Mouse (Mus musculus): ENCODE measurements at regions not wholly inside any gene's neighbourhood (a gene's known extent, or its start where the extent isn't known, plus 50 kb on each side); places are given as distances from the start of the nearest gene placed in this dataset.
"Not testable (repeated sequence)": the region's sequence is repeated elsewhere in the genome, so short reads cannot be mapped to it uniquely, and the experiment has no call there.

DNA sequence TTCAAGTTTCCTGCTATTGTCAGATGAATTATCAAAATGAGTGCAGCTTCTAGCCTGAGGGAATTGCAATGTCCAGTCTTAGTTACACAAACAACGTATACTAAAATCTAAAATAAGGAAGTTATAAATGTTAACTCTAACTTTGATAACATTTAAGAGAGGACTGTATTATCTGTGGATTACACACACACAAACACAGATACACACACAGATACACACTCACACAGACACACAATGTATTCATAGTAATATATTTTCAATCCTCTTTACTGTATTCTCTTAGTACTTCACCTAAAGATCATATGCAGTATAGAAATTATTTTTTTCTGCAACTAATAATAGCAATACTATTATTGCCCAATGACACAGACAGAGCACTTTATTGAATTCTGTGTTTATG, 661.2 kb upstream of the Slc8a1 start:
- WGBS, result 69% methylated on average over 1 of the region's 1 CpGs
- TF ChIP-seq CTCF (IDR thresholded peaks at IDR 0.05; ENCODE audit: low read depth), result no peak

GRCm38 (mm10) chr17:82379371-82379770, 641.2 kb upstream of the Slc8a1 start:
- H3K9ac ChIP-seq (ENCODE audit: low read depth, low read length); H3K27me3 ChIP-seq (ENCODE audit: insufficient read depth, low read length); H3K4me2 ChIP-seq (ENCODE audit: low read length); H3K4me3 ChIP-seq (replicated peaks; ENCODE audit: low read depth, low read length); ATAC-seq (replicated peaks; ENCODE audit: low FRiP score, low read depth); H3K27ac ChIP-seq; H3K36me3 ChIP-seq (ENCODE audit: insufficient read depth, low read length); DNase-seq (ENCODE audit: low spot score); H3K4me1 ChIP-seq (replicated peaks; ENCODE audit: insufficient read depth, low read length); H3K9me3 ChIP-seq (replicated peaks; ENCODE audit: low read length): not testable (repeated sequence)
- WGBS, result 85% methylated on average over 3 of the region's 11 CpGs

More for the DNA sequence above, 661.2 kb upstream of the Slc8a1 start:
- Histone ChIP-seq H3K36me3 (ENCODE audit: insufficient read depth, low read length) (no peaks in the 10 kb centered on the region), H3K27me3 (ENCODE audit: insufficient read depth, low read length) (no peaks in the 10 kb centered on the region), H3K4me2 (ENCODE audit: low read length) (no peak overlapping the region), H3K4me1 (replicated peaks; ENCODE audit: insufficient read depth, low read length) (no peaks in the 10 kb centered on the region), H3K27ac (no peak overlapping the region), H3K4me3 (replicated peaks; ENCODE audit: low read depth, low read length) (no peak overlapping the region), H3K9me3 (replicated peaks; ENCODE audit: low read length) (no peaks in the 10 kb centered on the region), H3K9ac (ENCODE audit: low read depth, low read length) (no peak overlapping the region)
- ATAC-seq (replicated peaks; ENCODE audit: low FRiP score, low read depth) (no peak), DNase-seq (ENCODE audit: low spot score) (no peak)

DNA sequence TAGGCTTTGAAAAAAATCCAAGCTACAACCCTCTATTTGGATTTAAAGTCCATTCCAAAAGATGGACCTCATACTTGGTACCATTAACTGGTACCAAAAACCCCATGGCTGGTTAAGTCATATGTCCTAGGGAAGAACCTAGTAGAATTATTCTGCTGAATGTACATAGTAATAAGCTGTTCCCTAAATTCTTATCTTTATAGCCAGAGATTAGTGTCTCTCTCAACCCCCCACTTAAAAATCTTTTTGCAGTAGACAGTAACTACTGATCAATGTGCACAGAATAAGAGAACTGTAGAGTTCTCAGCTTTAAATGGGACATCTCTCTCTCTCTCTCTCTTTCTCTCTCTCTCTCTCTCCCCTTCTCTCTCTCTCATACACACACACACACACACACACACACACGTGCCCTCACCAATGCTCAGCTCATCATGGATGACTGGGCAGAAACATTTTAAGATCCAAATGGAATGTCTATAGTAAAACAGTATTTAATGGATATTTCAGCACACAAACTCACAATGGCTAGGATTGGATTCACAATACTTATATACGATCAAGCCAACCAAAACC, 640.2 kb upstream of the Slc8a1 start:
- Histone ChIP-seq H3K9ac (ENCODE audit: low read depth, low read length) (no peak overlapping the region), H3K36me3 (ENCODE audit: insufficient read depth, low read length) (no peaks in the 10 kb centered on the region), H3K27ac (no peak overlapping the region), H3K4me3 (replicated peaks; ENCODE audit: low read depth, low read length) (no peak overlapping the region), H3K4me2 (ENCODE audit: low read length) (no peak overlapping the region), H3K9me3 (replicated peaks; ENCODE audit: low read length) (no peaks in the 10 kb centered on the region), H3K4me1 (replicated peaks; ENCODE audit: insufficient read depth, low read length) (no peaks in the 10 kb centered on the region), H3K27me3 (ENCODE audit: insufficient read depth, low read length) (no peaks in the 10 kb centered on the region)
- WGBS, result 80% methylated on average over 2 of the region's 2 CpGs
- no peak for TF ChIP-seq CTCF (IDR thresholded peaks at IDR 0.05; ENCODE audit: low read depth)
- DNase-seq (ENCODE audit: low spot score) (no peak), ATAC-seq (replicated peaks; ENCODE audit: low FRiP score, low read depth) (no peak)

DNA sequence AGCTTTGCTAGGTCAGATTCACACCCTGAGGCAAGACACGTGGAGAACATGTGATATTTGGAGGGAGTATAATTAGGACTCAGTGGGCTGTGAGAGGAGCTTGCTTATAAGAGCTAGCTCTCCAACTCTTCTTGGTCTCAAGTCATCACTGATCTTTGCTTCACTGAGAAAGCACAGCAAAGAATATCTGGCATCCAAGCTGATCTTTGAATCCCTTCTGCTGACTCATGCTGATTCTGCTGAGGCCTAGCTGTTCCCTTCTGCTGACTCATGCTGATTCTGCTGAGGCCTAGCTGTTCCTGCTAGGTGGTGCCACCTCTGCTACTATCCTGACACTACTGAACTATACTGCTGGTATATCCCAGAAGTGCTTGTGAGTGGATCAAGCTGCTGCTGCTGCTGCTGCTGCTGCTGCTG, 639.0 kb upstream of the Slc8a1 start:
- no peak overlapping the region for H3K27ac ChIP-seq
- H3K4me2 ChIP-seq (ENCODE audit: low read length), result no peak overlapping the region
- DNase-seq (ENCODE audit: low spot score) (no peak), ATAC-seq (replicated peaks; ENCODE audit: low FRiP score, low read depth) (no peak)
- H3K36me3 ChIP-seq (ENCODE audit: insufficient read depth, low read length), result no peaks in the 10 kb centered on the region
- no peak for TF ChIP-seq CTCF (IDR thresholded peaks at IDR 0.05; ENCODE audit: low read depth)
- no peaks in the 10 kb centered on the region for H3K9me3 ChIP-seq (replicated peaks; ENCODE audit: low read length)
- no peaks in the 10 kb centered on the region for H3K4me1 ChIP-seq (replicated peaks; ENCODE audit: insufficient read depth, low read length)
- H3K27me3 ChIP-seq (ENCODE audit: insufficient read depth, low read length), result no peaks in the 10 kb centered on the region
- no peak overlapping the region for H3K9ac ChIP-seq (ENCODE audit: low read depth, low read length)
- 75% methylated on average over 1 of the region's 1 CpGs for WGBS
- no peak overlapping the region for H3K4me3 ChIP-seq (replicated peaks; ENCODE audit: low read depth, low read length)

DNA sequence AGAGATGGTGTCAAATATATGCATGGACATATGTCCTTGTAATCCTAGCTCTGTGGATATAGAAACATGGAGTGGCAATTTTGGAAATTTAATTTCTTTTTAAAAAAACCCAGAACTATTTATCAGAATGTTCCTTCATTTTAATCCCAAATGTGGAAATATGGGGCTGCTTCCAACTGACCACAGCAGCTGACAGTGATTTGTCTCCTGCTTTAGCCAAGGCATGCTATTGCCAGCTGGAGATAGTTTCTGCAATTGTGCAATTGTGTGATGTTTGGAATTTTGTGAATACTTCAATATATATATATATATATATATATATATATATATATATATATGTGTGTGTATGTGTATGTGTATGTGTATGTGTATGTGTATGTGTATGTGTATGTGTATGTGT, 629.7 kb upstream of the Slc8a1 start:
- DNase-seq (ENCODE audit: low spot score), result no peak
- Histone ChIP-seq H3K27ac (no peak overlapping the region), H3K27me3 (ENCODE audit: insufficient read depth, low read length) (no peaks in the 10 kb centered on the region), H3K4me3 (replicated peaks; ENCODE audit: low read depth, low read length) (no peak overlapping the region), H3K4me1 (replicated peaks; ENCODE audit: insufficient read depth, low read length) (no peaks in the 10 kb centered on the region), H3K36me3 (ENCODE audit: insufficient read depth, low read length) (no peaks in the 10 kb centered on the region), H3K4me2 (ENCODE audit: low read length) (no peak overlapping the region), H3K9me3 (replicated peaks; ENCODE audit: low read length) (no peaks in the 10 kb centered on the region), H3K9ac (ENCODE audit: low read depth, low read length) (no peak overlapping the region)
- ATAC-seq (replicated peaks; ENCODE audit: low FRiP score, low read depth), result no peak
- TF ChIP-seq CTCF (IDR thresholded peaks at IDR 0.05; ENCODE audit: low read depth), result no peak

DNA sequence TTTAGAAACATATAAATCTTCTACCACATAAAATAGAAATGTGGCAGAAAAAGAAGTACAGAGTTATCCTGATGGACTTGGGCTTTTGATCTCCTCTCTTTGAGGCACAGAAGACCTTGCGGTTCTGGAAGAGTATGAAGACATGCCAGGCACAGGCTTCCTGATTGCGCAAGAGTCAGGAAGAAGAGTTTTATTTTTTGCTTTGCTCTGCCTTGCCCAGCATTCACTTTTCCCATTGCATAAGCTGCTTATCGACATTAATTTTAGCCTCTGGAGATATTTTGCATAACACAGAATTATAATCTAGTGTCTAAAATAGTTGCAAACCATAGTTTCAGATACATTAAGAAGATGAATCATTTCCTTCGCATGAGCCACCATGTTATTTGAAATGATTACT, 627.8 kb upstream of the Slc8a1 start:
- H3K4me1 ChIP-seq (replicated peaks; ENCODE audit: insufficient read depth, low read length), result no peaks in the 10 kb centered on the region
- H3K4me2 ChIP-seq (ENCODE audit: low read length), result no peak overlapping the region
- no peaks in the 10 kb centered on the region for H3K9me3 ChIP-seq (replicated peaks; ENCODE audit: low read length)
- ATAC-seq (replicated peaks; ENCODE audit: low FRiP score, low read depth), result no peak
- no peak for DNase-seq (ENCODE audit: low spot score)
- no peak overlapping the region for H3K27ac ChIP-seq
- H3K9ac ChIP-seq (ENCODE audit: low read depth, low read length), result no peak overlapping the region
- 85% methylated on average over 4 of the region's 4 CpGs for WGBS
- no peak overlapping the region for H3K4me3 ChIP-seq (replicated peaks; ENCODE audit: low read depth, low read length)
- no peaks in the 10 kb centered on the region for H3K27me3 ChIP-seq (ENCODE audit: insufficient read depth, low read length)
- no peak for TF ChIP-seq CTCF (IDR thresholded peaks at IDR 0.05; ENCODE audit: low read depth)
- H3K36me3 ChIP-seq (ENCODE audit: insufficient read depth, low read length), result no peaks in the 10 kb centered on the region

GRCm38 (mm10) chr17:82348636-82349035, 610.5 kb upstream of the Slc8a1 start:
- ATAC-seq (replicated peaks; ENCODE audit: low FRiP score, low read depth), result no peak
- Histone ChIP-seq H3K4me1 (replicated peaks; ENCODE audit: insufficient read depth, low read length) (no peaks in the 10 kb centered on the region), H3K4me2 (ENCODE audit: low read length) (no peak overlapping the region), H3K9me3 (replicated peaks; ENCODE audit: low read length) (no peaks in the 10 kb centered on the region), H3K27me3 (ENCODE audit: insufficient read depth, low read length) (no peaks in the 10 kb centered on the region), H3K4me3 (replicated peaks; ENCODE audit: low read depth, low read length) (no peak overlapping the region), H3K36me3 (ENCODE audit: insufficient read depth, low read length) (no peaks in the 10 kb centered on the region), H3K27ac (no peak overlapping the region), H3K9ac (ENCODE audit: low read depth, low read length) (no peak overlapping the region)
- TF ChIP-seq CTCF (IDR thresholded peaks at IDR 0.05; ENCODE audit: low read depth), result no peak
- DNase-seq (ENCODE audit: low spot score), result no peak

Data from kidney, postnatal 0 days (tissue).